Mouse (Mus musculus): ENCODE measurements around the gene Fbxl18.
A peak's percentile ranks its signal among the peaks of the same experiment; 100 is the strongest.
"Not testable (repeated sequence)": the region's sequence is repeated elsewhere in the genome, so short reads cannot be mapped to it uniquely, and the experiment has no call there.

Gene Fbxl18

GRCm38 (mm10) chr5:142873718-142874117, 21.5 kb downstream of the Fbxl18 start:
- DNase-seq (ENCODE audit: inconsistent ontology term), result no peak

- DNase-seq (ENCODE audit: inconsistent ontology term), result no peak
These were observed 23.5 kb downstream of the Fbxl18 start for GRCm38 (mm10) chr5:142871765-142872164.

- DNase-seq (ENCODE audit: inconsistent ontology term), result no peak
These were observed 25.8 kb downstream of the Fbxl18 start for GRCm38 (mm10) chr5:142869463-142869862.

GRCm38 (mm10) chr5:142857763-142858229, 37.4 kb downstream of the Fbxl18 start:
- peak; percentile 58 for DNase-seq (ENCODE audit: inconsistent ontology term)

GRCm38 (mm10) chr5:142856408-142856807, 38.8 kb downstream of the Fbxl18 start:
- no peak for DNase-seq (ENCODE audit: inconsistent ontology term)

- DNase-seq (ENCODE audit: inconsistent ontology term), result peak; percentile 51
These were observed 40.3 kb downstream of the Fbxl18 start for GRCm38 (mm10) chr5:142854877-142855276.

- DNase-seq (ENCODE audit: inconsistent ontology term), result no peak
These were observed 41.6 kb downstream of the Fbxl18 start for GRCm38 (mm10) chr5:142853585-142853984.

GRCm38 (mm10) chr5:142851681-142852049, 43.6 kb downstream of the Fbxl18 start:
- no peak for DNase-seq (ENCODE audit: inconsistent ontology term)

- no peak for DNase-seq (ENCODE audit: inconsistent ontology term)
These were observed 44.1 kb downstream of the Fbxl18 start for GRCm38 (mm10) chr5:142850916-142851680.

- DNase-seq (ENCODE audit: inconsistent ontology term), result no peak
These were observed 44.7 kb downstream of the Fbxl18 start for GRCm38 (mm10) chr5:142850476-142850875.

GRCm38 (mm10) chr5:142848911-142849310, 46.3 kb downstream of the Fbxl18 start:
- no peak for DNase-seq (ENCODE audit: inconsistent ontology term)

- no peak for DNase-seq (ENCODE audit: inconsistent ontology term)
These were observed 47.1 kb downstream of the Fbxl18 start for GRCm38 (mm10) chr5:142848149-142848548.

GRCm38 (mm10) chr5:142844467-142844866, 50.8 kb downstream of the Fbxl18 start:
- no peak for DNase-seq (ENCODE audit: inconsistent ontology term)

- peak; percentile 48 for DNase-seq (ENCODE audit: inconsistent ontology term)
These were observed 53.0 kb downstream of the Fbxl18 start for GRCm38 (mm10) chr5:142842137-142842642.

GRCm38 (mm10) chr5:142841372-142842136, 53.7 kb downstream of the Fbxl18 start:
- peak; percentile 33 for DNase-seq (ENCODE audit: inconsistent ontology term)

- not testable (repeated sequence) for DNase-seq (ENCODE audit: inconsistent ontology term)
These were observed 57.8 kb downstream of the Fbxl18 start for GRCm38 (mm10) chr5:142837427-142837826.

- DNase-seq (ENCODE audit: inconsistent ontology term), result no peak
These were observed 58.3 kb downstream of the Fbxl18 start for GRCm38 (mm10) chr5:142836891-142837290.

GRCm38 (mm10) chr5:142833646-142834438, 61.4 kb downstream of the Fbxl18 start:
- DNase-seq (ENCODE audit: inconsistent ontology term), result no peak

- no peak for DNase-seq (ENCODE audit: inconsistent ontology term)
These were observed 69.1 kb downstream of the Fbxl18 start for GRCm38 (mm10) chr5:142826131-142826530.

- DNase-seq (ENCODE audit: inconsistent ontology term), result no peak
These were observed 69.6 kb downstream of the Fbxl18 start for GRCm38 (mm10) chr5:142825665-142826064.

- no peak for DNase-seq (ENCODE audit: inconsistent ontology term)
These were observed 71.1 kb downstream of the Fbxl18 start for GRCm38 (mm10) chr5:142824091-142824490.
